Mouse (Mus musculus) brain, embryonic 14.5 days (tissue): Measurements from ENCODE around the gene Susd6.

Source experiments
- CTCF ChIP-seq: fragments of 200-500 bp; IDR thresholded peaks from 2 replicates; pipeline ENCODE4 v1.5.1; 2012; ENCODE audit warnings: inconsistent platforms, mild to moderate bottlenecking, moderate library complexity, borderline replicate concordance; ENCODE audit not compliant: insufficient read depth, insufficient read length; ENCODE audit errors: extremely low read depth
- POLR2A ChIP-seq: fragments of 200-500 bp; IDR thresholded peaks from 2 replicates; pipeline ENCODE4 v1.6.1; 2012; ENCODE audit warnings: mild to moderate bottlenecking, inconsistent platforms, borderline replicate concordance; ENCODE audit not compliant: poor library complexity, insufficient read depth, insufficient read length, severe bottlenecking; ENCODE audit errors: extremely low read depth

DNA sequence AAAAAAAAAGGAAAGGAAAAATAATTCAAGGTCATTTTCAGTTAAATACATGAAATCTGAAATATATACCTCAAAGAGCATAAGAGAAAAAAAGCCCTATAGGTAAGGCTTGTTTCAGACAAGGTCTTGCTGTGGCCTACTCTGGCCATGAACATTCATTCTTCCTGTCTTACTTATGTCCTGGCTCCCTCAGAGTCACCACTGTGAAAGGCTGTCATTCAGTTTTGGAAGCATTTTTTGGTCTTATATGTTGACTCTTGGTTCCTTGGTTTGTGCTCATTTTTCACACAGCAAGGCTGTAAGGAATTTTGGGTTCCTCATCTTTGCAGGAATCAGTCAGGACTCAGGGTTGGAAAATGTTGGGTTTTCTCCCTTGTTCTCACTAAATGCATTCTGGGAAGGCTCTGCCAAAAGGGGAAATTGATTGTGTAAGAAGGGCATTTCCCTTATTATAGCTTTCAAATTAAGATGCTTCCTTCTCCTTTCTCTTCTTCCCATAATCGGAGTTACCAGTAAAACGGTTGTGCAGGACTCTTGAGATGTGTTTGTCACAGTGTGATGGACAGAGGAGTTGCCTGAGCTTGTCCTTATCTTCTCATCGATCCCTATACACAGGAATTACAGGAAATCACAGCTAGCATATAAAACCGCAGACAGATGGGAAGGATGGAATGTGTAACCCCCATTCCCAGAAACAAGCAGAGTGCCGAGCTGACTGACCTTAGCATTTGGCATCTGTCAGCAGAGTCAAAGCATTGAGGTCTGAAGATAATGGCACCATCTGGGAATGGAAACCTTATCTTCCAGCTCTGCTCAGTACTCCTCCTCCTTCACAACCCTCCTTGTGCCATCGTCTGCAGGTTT lies 21.6 kb downstream of the Susd6 start:
- no peak for TF ChIP-seq POLR2A
- TF ChIP-seq CTCF, result no peak
